Mouse (Mus musculus): Measurements from ENCODE around the gene Trappc10.

GRCm38 (mm10) chr10:78238926-78239325 lies 5.5 kb downstream of the Trappc10 start:
- TF ChIP-seq CTCF (IDR thresholded peaks at IDR 0.05; ENCODE audit: insufficient read depth, low read depth, low read length) (no peak), POLR2A (IDR thresholded peaks at IDR 0.05; ENCODE audit: insufficient read depth, low read depth, low read length) (no peak)

Data from olfactory bulb, adult 2 months (tissue).